In the genomic region with DNA sequence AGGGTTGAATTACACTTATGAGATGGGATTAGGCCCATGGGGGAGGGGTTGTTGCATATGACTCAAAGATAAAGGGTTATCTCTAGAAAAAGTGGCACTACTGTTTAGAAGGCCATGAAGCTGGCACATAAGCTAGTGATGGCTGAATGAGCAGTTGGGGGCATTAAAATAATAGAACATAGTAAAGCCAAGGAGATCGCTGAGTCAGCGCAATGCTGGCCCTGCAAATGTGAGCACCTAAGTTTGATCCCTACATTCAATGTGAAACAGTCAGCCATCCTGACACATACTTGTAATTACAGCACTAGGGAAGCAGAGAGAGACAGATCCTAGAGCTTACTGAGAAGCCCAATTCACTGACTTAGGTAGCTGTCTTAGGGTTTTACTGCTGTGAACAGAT, we compare ENCODE assay signal across 16 mouse cellular contexts.
"Had no signal": no experiment of that assay in that cellular context is flagged by ENCODE, and none has a peak within 500 bp of the region (broad histone marks: within the 10 kb centered on the region; RNA-seq: fewer than 3 reads in every experiment).

No protein-coding gene starts in this region.

- H3K4me2 ChIP-seq: neural tube, embryonic 13.5 days; neural tube, embryonic 15.5 days; stomach, embryonic 15.5 days had no signal

- H3K9me3 ChIP-seq: neural tube, embryonic 13.5 days; neural tube, embryonic 15.5 days; stomach, embryonic 15.5 days had no signal

- H3K9ac ChIP-seq: neural tube, embryonic 13.5 days; neural tube, embryonic 15.5 days; stomach, embryonic 15.5 days had no signal

- H3K27ac ChIP-seq: neural tube, embryonic 13.5 days; neural tube, embryonic 15.5 days; stomach, embryonic 15.5 days; stomach, postnatal 0 days had no signal

- H3K36me3 ChIP-seq: neural tube, embryonic 13.5 days; neural tube, embryonic 15.5 days; stomach, embryonic 15.5 days had no signal

- H3K4me1 ChIP-seq: neural tube, embryonic 13.5 days; stomach, embryonic 15.5 days had no signal

- H3K27me3 ChIP-seq: neural tube, embryonic 13.5 days; neural tube, embryonic 15.5 days; stomach, embryonic 15.5 days had no signal

- H3K4me3 ChIP-seq: neural tube, embryonic 13.5 days; neural tube, embryonic 15.5 days; stomach, embryonic 15.5 days had no signal

- DNase-seq: retina, postnatal 1 day; right cerebral cortex, adult 18-20 months; right cerebral cortex, postnatal 14 days; right cerebral cortex, postnatal 25 days; right cerebral cortex, postnatal 4 days; spleen, adult 18-20 months; thymus, adult 18-20 months; thymus, adult 2 months; thymus, postnatal 14 days; thymus, postnatal 25 days; thymus, postnatal 36 days; thymus, postnatal 4 days had no signal
